Mouse (Mus musculus) limb, embryonic 13.5 days (tissue): Measurements from ENCODE around the gene Tmem183a. TPM values are rescaled to one million over a fixed set of nuclear protein-coding genes. Genes with fewer than 3 reads are reported as not detected.
A peak's percentile ranks its signal among the peaks of the same experiment; 100 is the strongest.

Experiments
- ATAC-seq: fragments of 200-750 bp; cut with Nextera tagmentation; 2 replicates; pipeline ENCODE4 v1.8.0; 2017; ENCODE audit warnings: low read depth, moderate number of reproducible peaks, moderate TSS enrichment; ENCODE audit not compliant: low FRiP score
- H3K27ac ChIP-seq: fragments of 300-500 bp; sonication (generic); 2 replicates; pipeline ENCODE4 v1.5.1; 2015; ENCODE audit warnings: inconsistent platforms, mild to moderate bottlenecking, moderate library complexity
- H3K27me3 ChIP-seq: fragments of 300-500 bp; sonication (generic); 2 replicates; pipeline ENCODE4 v1.6.1; 2015; ENCODE audit warnings: mild to moderate bottlenecking, inconsistent platforms
- H3K36me3 ChIP-seq: fragments of 300-500 bp; sonication (generic); 2 replicates; pipeline ENCODE4 v1.6.1; 2015; ENCODE audit warnings: inconsistent platforms, mild to moderate bottlenecking, moderate library complexity
- H3K4me1 ChIP-seq: fragments of 300-500 bp; sonication (generic); 2 replicates; pipeline ENCODE4 v1.6.1; 2015; ENCODE audit warnings: inconsistent platforms
- H3K4me2 ChIP-seq: fragments of 300-500 bp; sonication (generic); replicated peaks from 2 replicates; pipeline ENCODE4 v1.6.1; 2015; ENCODE audit warnings: inconsistent platforms, mild to moderate bottlenecking, moderate library complexity
- H3K4me3 ChIP-seq: fragments of 300-500 bp; sonication (generic); 2 replicates; pipeline ENCODE4 v1.5.1; 2015; ENCODE audit warnings: moderate library complexity, mild to moderate bottlenecking, inconsistent platforms
- H3K9ac ChIP-seq: fragments of 300-500 bp; sonication (generic); 2 replicates; pipeline ENCODE4 v1.6.1; 2015; ENCODE audit warnings: mild to moderate bottlenecking, inconsistent platforms
- H3K9me3 ChIP-seq: fragments of 300-500 bp; sonication (generic); 2 replicates; pipeline ENCODE4 v1.6.1; 2016; ENCODE audit warnings: inconsistent platforms
- WGBS: fragments of 180-500 bp; shearing (Covaris S2); methylation state at CpG from one replicate; pipeline ENCODE4 v1.1.7; 2015; 5-methylcytosine and 5-hydroxymethylcytosine counted together
- polyA plus RNA-seq: library from polyadenylated mRNA; unstranded; fragments of >200 nt; fragmentation: Nextera tagmentation; extraction: Ambion mirVana; gene quantifications from 2 replicates; pipeline ENCODE4 v1.2.1, GENCODE M21; 2015

Tmem183a gene
- polyA plus RNA-seq, 1 experiment from 2014 or later: 90.9 TPM

- H3K36me3 ChIP-seq: peaks cover 20% of the 10 kb centered on the region
- no peaks in the 10 kb centered on the region for H3K27me3 ChIP-seq
- no peak overlapping the region; the same call in 1 of the 2 replicates for H3K4me3 ChIP-seq
- peak overlapping the region; percentile 15; the same call in 1 of the 2 replicates for H3K27ac ChIP-seq
- H3K4me1 ChIP-seq: peaks cover 12% of the 10 kb centered on the region
- H3K9ac ChIP-seq: no peak overlapping the region
- no peak for ATAC-seq
- no peaks in the 10 kb centered on the region for H3K9me3 ChIP-seq
- WGBS: 73% methylated on average over 8 of the region's 8 CpGs
- H3K4me2 ChIP-seq: peak overlapping the region; percentile 86; the same call in 1 of the 2 replicates
These were observed 18.9 kb downstream of the Tmem183a start for GRCm38 (mm10) chr1:134342781-134343310.

- Histone ChIP-seq H3K27ac (peak overlapping the region; percentile 15; the same call in 1 of the 2 replicates), H3K9me3 (no peaks in the 10 kb centered on the region), H3K4me2 (no peak overlapping the region), H3K4me1 (peaks cover 18% of the 10 kb centered on the region), H3K27me3 (no peaks in the 10 kb centered on the region), H3K4me3 (no peak overlapping the region), H3K36me3 (peaks cover 15% of the 10 kb centered on the region), H3K9ac (no peak overlapping the region)
- no peak for ATAC-seq
- WGBS: 53% methylated on average over 2 of the region's 2 CpGs
These were observed 19.5 kb downstream of the Tmem183a start for GRCm38 (mm10) chr1:134342278-134342664.

DNA sequence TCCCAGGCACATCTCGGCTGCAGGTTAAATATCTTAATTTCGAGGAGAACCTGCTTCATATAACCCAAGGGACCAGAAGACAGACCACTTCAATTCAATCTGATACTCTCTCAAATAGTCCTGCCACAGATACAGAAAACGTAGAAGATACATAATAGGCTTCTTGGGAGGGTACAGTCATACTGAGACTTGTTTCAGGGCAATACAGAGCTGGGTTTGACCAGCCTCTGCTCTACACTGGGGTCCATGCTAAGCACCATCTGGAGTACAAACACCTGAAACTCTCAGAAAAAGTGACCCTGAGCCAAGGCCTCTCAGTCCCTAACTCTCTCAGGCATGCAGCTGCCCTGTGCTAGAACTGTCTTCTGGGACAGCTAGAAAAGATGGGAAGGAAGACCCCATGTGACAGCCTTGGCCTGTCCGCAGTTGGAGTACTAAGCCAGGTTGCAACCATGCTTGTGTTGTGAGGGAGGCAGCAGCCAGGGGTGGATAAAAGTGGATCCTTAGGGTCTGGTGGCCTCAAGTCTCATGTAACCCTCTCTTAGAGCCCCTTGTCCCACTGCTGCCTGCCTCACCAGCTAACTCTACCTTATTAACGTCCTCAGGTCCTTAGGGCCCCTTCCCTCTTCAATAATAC is 20.0 kb downstream of the Tmem183a start:
- Histone ChIP-seq H3K27ac (no peak overlapping the region), H3K36me3 (peaks cover 11% of the 10 kb centered on the region), H3K9me3 (no peaks in the 10 kb centered on the region), H3K4me3 (no peak overlapping the region), H3K27me3 (no peaks in the 10 kb centered on the region), H3K4me1 (peaks cover 23% of the 10 kb centered on the region), H3K9ac (no peak overlapping the region), H3K4me2 (no peak overlapping the region)
- ATAC-seq: no peak
- 76% methylated on average over 5 of the region's 5 CpGs for WGBS

- H3K9me3 ChIP-seq: no peaks in the 10 kb centered on the region
- H3K36me3 ChIP-seq: no peaks in the 10 kb centered on the region
- ATAC-seq: no peak
- H3K27ac ChIP-seq: no peak overlapping the region
- no peak overlapping the region for H3K9ac ChIP-seq
- WGBS: 93% methylated on average over 18 of the region's 18 CpGs
- H3K4me1 ChIP-seq: peaks cover 33% of the 10 kb centered on the region
- no peak overlapping the region for H3K4me2 ChIP-seq
- no peaks in the 10 kb centered on the region for H3K27me3 ChIP-seq
- H3K4me3 ChIP-seq: no peak overlapping the region
These were observed 21.8 kb downstream of the Tmem183a start for GRCm38 (mm10) chr1:134339757-134340619.

DNA sequence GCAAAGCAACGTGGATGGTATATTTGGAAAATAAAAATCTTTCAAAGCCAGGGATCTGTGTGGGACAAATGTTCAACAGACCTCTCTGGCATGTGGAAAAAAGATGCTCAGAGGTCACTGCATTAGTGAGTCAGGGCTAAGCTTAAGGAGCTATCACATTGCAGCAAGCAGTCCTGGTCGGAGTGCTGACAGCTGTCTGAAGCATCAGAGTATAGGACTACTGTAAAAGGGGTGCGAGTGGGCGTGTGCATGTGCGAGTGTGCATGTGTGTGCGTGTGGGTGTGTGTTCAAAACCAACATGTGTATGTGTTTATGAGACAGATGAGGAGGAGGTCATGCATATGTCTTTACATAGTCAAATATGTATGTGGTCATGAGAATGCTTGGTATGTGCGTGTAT is 22.6 kb downstream of the Tmem183a start:
- Histone ChIP-seq H3K9ac (no peak overlapping the region), H3K36me3 (no peaks in the 10 kb centered on the region), H3K27ac (no peak overlapping the region), H3K9me3 (no peaks in the 10 kb centered on the region), H3K27me3 (no peaks in the 10 kb centered on the region), H3K4me3 (no peak overlapping the region), H3K4me1 (peaks cover 33% of the 10 kb centered on the region), H3K4me2 (no peak overlapping the region)
- WGBS: 86% methylated on average over 7 of the region's 7 CpGs
- 0 out of 2 replicates have a peak, but pooled peaks have one; percentile 48 for ATAC-seq

DNA sequence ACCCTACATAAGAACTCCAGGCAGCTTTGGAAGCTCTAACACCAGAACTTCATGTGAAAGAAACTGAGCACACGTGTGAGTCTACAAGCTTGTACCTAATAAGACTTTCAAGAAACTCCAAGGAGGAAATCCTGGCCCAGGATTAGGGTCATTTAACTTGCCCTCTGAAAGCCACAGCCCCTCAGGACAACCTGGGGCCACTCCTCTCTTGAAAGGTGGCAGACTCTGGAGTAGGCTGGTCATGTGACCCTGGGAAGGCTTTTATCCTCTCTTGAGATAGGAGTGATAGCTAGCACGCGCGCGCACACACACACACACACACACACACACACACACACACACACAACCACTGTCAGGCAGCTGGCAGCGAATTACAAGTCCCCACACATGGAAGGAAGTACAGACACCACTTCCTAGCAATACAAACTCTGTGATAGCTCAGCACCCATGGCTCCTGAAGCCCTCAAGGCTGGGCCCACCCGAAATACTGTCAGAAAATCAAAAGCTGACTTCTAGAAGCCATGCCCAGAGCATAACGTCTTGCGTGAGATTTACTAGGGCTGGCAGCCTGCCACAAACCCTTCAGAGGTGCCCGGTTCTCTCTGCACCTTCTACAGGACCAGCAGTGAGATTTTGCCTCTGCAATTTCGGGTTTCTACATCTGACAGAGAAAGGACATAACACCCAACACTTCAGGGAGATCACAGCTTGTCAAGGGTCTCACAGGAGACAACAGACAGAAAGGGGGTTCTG is 24.6 kb downstream of the Tmem183a start:
- no peak for ATAC-seq
- Histone ChIP-seq H3K4me2 (no peak overlapping the region), H3K4me1 (peaks cover 31% of the 10 kb centered on the region), H3K9ac (no peak overlapping the region), H3K4me3 (no peak overlapping the region), H3K36me3 (no peaks in the 10 kb centered on the region), H3K27me3 (no peaks in the 10 kb centered on the region), H3K9me3 (no peaks in the 10 kb centered on the region), H3K27ac (no peak overlapping the region)
- WGBS: 71% methylated on average over 11 of the region's 11 CpGs

GRCm38 (mm10) chr1:134335924-134336810 is 25.6 kb downstream of the Tmem183a start:
- Histone ChIP-seq H3K4me1 (peaks cover 32% of the 10 kb centered on the region), H3K27me3 (no peaks in the 10 kb centered on the region), H3K4me3 (no peak overlapping the region), H3K36me3 (no peaks in the 10 kb centered on the region), H3K4me2 (no peak overlapping the region), H3K9me3 (no peaks in the 10 kb centered on the region), H3K27ac (no peak overlapping the region), H3K9ac (no peak overlapping the region)
- 82% methylated on average over 12 of the region's 12 CpGs for WGBS
- ATAC-seq: no peak

DNA sequence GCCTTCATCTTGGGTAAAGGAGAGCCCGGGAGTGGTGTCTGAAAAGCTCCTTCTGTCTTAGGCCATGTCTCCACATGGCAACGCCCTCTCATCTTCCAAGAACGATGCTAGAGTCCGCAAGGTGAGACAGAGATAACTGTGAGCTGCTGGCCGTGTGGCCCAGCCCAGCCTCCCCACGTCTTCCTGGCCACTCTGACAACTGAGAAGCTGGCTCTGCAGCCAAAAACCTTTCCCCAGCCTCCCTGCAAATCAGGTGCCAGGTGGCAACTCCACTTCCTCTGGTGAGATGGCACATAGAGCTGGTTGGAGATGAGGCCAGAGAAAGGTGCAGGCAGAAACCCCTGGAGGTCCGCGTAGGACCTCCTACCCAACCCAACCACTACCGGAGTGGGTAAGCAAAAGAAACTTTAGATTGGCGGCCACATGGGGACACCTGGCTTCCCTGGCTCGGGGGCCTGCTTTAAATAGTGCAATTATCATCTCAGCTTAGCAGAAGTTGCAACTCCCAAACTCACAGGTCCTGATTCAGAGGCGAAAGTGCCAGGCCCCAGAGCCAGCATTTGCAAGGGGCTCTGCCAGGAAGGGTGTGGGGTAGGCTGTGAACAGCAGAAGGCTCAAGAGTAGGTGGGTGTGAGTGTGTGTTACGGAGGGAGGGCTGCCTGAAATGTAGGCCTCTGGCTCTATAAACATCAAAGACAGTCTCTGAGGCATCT is 26.4 kb downstream of the Tmem183a start:
- Histone ChIP-seq H3K4me3 (no peak overlapping the region), H3K4me2 (no peak overlapping the region), H3K27me3 (no peaks in the 10 kb centered on the region), H3K9me3 (no peaks in the 10 kb centered on the region), H3K9ac (no peak overlapping the region), H3K36me3 (no peaks in the 10 kb centered on the region), H3K27ac (no peak overlapping the region), H3K4me1 (peaks cover 32% of the 10 kb centered on the region)
- ATAC-seq: no peak
- WGBS: 64% methylated on average over 13 of the region's 13 CpGs

DNA sequence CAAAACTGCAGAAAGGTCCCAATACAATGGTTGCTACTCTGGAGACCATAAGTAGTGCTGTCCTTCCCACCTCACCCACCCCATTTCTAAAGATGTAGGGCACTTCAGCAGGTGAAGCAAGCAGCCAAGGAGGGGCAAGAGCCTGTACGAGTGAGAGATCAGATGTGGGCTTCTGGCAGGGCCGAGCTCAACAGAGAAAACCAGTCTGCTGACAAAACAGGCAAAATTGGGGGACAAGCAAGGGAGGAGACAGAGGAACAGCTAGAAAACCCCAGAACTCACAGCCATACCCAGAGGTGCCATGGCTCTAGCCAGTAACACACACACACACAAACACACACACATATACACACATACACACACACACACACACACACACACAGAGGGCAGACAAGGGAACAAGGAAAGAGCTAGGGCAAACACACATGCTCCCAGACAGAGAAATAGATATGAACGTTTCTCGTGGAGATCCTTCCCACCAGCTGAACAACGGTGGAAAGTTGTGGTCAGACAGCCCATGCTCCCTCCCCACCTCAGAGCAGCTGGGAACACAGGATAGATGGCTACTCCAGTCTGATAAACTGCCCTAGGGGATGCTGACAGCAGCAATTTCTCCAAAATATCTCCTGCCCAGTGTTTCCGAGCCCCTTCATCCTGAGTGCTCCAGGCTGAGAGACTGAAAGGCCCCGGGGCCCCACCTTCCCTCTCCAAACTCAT is 27.5 kb downstream of the Tmem183a start:
- H3K27ac ChIP-seq: no peak overlapping the region
- no peaks in the 10 kb centered on the region for H3K36me3 ChIP-seq
- peaks cover 32% of the 10 kb centered on the region for H3K4me1 ChIP-seq
- H3K4me3 ChIP-seq: no peak overlapping the region
- 75% methylated on average over 7 of the region's 7 CpGs for WGBS
- H3K27me3 ChIP-seq: no peaks in the 10 kb centered on the region
- ATAC-seq: no peak
- no peak overlapping the region for H3K4me2 ChIP-seq
- no peaks in the 10 kb centered on the region for H3K9me3 ChIP-seq
- H3K9ac ChIP-seq: no peak overlapping the region

GRCm38 (mm10) chr1:134333371-134334110 is 28.2 kb downstream of the Tmem183a start:
- H3K4me2 ChIP-seq: no peak overlapping the region
- H3K27me3 ChIP-seq: no peaks in the 10 kb centered on the region
- no peaks in the 10 kb centered on the region for H3K36me3 ChIP-seq
- no peak overlapping the region for H3K9ac ChIP-seq
- H3K27ac ChIP-seq: no peak overlapping the region
- ATAC-seq: no peak
- H3K4me1 ChIP-seq: peaks cover 32% of the 10 kb centered on the region
- no peaks in the 10 kb centered on the region for H3K9me3 ChIP-seq
- WGBS: 91% methylated on average over 9 of the region's 10 CpGs
- no peak overlapping the region for H3K4me3 ChIP-seq
